Mouse (Mus musculus) MEL-GATA-1-ER (cell line): Measurements from ENCODE around the gene Nt5m.
A peak's percentile ranks its signal among the peaks of the same experiment; 100 is the strongest.

ENCODE experiments used
- DNase-seq: peaks from one replicate; pipeline ENCODE4 v3.0.0-alpha.2; 2012; ENCODE audit warnings: low read depth; ENCODE audit errors: extremely low read depth

The Nt5m gene

GRCm38 (mm10) chr11:59839459-59840126 is 346 bp downstream of the Nt5m start, which contains the start of gene Cops3:
Gene Cops3, minus strand, starts transcription at chr11:59839838.
- DNase-seq = peak; percentile 92

DNA sequence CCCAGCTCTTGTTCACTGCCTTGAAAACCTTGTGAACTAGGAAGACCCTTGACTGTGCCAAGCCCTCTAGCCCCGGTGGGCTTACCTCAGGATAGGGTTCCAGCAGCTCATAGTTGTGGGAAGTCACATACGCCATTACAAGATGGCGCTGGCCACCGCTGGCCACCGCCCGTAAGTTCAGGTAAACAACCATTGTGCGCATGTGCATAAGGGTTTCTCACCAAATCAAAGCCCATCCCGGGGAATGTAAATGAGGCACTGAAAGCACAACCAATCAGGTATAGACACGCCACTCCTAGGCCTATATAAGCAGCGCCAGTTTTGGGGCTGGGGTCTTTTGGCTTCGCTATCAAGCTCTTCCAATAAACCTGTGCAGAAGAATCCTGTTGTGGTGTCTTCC is 7.1 kb downstream of the Nt5m start:
- DNase-seq = no peak

GRCm38 (mm10) chr11:59847131-59847530 is 7.9 kb downstream of the Nt5m start:
- DNase-seq = peak; percentile 85

GRCm38 (mm10) chr11:59847891-59848884 is 8.9 kb downstream of the Nt5m start:
- no peak for DNase-seq

GRCm38 (mm10) chr11:59852865-59853264 is 13.6 kb downstream of the Nt5m start:
- DNase-seq = no peak

- DNase-seq = no peak
Observed at GRCm38 (mm10) chr11:59860467-59860866, 21.2 kb downstream of the Nt5m start.

- DNase-seq = no peak
Observed at GRCm38 (mm10) chr11:59864316-59864715, 25.1 kb downstream of the Nt5m start.

DNA sequence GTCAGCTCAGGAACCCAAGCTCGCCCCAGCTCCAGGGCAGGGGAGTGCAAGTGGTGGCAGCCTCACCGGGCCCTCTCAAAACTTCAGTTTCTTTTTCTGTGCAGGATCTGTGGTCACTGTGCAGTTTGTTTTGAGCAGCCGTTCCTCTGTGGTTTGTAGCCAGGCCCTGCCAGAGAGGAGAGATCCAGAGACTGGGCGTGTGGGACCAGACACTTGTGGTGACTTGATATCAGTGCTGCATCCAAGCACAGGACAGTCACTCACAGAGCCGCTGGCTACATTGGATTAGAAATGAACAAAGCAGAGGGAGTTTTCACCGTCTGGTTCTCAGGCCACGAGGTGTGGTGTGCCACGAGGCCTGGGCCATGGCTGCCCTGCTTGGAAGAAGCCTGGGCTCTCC is 32.9 kb downstream of the Nt5m start:
- DNase-seq = no peak

DNA sequence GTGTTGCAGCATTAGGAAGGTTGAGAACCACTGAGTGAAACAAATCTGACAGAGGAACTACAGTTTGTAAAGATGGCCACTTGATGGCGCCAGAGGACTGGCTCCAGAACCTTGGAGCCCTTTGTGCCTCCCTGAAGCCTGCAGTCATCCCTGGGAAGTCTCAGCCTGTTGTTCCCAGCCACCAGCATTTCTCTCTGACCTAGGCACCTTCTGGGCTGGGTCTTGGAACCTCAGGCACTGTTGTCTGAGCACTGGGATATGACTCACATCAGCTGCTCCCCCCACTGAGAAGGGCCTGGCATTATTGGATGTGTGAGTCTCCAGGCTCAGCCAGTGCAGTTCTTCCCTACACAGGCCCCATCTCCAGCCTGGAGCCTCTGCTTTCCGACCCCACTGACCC is 40.8 kb downstream of the Nt5m start:
- DNase-seq = peak; percentile 39

GRCm38 (mm10) chr11:59885217-59885986 is 46.2 kb downstream of the Nt5m start:
- no peak for DNase-seq

GRCm38 (mm10) chr11:59886952-59887351 is 47.7 kb downstream of the Nt5m start:
- no peak for DNase-seq

- DNase-seq = no peak
Observed at GRCm38 (mm10) chr11:59888151-59888550, 48.9 kb downstream of the Nt5m start.

DNA sequence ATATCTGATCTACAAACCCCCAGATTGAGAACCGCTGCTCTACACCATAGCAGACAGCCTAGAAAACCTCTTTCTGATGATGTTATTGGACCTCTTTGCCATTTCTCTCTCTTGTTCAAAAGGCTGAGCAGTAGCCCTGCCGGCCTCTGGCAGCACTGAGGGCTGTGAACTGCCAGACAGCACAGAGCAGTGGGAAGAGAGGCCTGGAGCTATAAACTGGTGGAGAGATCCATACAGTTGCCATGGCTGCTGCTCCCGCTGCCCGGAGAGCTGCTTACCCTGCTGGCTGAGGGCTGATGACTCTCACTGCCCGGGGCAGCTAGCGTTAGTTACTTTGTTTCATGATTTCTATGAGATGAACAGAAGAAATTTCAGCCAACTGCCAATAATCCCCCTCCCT is 52.6 kb downstream of the Nt5m start:
- DNase-seq = no peak

DNA sequence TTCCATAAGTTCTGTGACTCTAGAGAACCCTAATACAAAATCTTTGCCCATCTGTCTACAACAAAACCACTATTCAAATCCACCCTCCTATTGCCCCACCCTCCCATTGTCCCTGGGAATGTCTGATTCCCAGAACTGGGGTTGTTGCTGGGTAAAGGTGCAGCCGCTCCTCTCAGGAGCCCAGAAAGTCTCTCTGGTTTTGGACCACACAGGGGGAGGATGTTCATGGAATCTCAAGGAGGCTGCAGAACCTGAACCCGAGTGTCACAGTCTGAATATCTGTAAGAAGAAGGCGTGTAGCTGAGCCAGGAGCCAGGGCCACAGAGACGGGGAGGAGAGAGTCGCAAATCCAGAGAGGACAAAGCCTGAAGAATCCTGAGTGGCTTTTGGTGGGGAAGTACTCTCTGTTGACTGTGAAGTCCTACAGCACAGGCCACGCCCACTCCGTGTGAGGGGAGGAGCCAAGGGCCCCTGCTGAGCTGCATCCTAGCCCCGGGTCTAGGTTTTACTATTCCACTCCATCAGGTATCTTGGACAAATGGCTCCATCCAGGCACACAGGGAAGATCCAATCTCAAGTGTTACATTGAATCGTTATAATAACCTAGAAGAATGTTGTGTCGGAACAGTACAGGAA is 54.0 kb downstream of the Nt5m start:
- no peak for DNase-seq

DNA sequence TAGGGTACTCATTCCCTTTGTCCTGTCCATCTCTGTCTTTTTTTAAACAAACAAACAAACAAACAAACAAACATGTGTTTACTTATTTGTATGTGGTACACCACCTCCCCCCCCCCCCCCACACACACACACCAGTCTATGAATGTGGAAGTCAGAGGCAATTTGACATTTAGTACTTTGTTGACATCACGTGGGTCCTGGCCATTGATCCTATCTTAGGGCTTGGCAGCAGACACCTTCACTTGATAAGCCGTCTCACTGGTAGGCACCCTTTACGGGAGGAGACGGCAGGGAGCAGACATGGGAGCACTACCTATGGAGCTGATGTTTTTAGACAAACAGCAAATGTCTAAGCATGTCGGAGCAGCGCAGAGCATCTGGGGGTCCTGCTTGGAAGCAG is 55.7 kb downstream of the Nt5m start:
- DNase-seq = no peak

DNA sequence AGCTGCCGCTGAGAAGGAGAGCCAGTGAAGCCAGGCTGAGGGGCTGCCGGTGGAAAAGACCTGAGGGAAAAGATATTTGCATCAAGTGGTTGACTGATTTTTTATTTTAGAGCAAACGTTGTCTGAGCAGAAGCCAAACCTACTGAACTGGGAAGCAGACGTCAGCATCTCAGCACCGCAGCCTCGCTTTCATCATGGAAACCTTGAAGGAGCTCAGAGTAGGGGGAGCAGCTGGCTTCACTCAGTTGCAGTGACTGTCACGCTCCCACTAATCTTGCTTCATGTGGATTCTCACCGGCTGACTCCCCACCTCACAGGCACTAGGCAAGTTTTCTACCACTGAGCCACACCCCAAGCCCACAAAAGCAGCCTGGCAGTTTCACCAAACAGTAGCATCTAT is 56.1 kb downstream of the Nt5m start:
- no peak for DNase-seq

GRCm38 (mm10) chr11:59897981-59898599 is 58.8 kb downstream of the Nt5m start:
- no peak for DNase-seq

DNA sequence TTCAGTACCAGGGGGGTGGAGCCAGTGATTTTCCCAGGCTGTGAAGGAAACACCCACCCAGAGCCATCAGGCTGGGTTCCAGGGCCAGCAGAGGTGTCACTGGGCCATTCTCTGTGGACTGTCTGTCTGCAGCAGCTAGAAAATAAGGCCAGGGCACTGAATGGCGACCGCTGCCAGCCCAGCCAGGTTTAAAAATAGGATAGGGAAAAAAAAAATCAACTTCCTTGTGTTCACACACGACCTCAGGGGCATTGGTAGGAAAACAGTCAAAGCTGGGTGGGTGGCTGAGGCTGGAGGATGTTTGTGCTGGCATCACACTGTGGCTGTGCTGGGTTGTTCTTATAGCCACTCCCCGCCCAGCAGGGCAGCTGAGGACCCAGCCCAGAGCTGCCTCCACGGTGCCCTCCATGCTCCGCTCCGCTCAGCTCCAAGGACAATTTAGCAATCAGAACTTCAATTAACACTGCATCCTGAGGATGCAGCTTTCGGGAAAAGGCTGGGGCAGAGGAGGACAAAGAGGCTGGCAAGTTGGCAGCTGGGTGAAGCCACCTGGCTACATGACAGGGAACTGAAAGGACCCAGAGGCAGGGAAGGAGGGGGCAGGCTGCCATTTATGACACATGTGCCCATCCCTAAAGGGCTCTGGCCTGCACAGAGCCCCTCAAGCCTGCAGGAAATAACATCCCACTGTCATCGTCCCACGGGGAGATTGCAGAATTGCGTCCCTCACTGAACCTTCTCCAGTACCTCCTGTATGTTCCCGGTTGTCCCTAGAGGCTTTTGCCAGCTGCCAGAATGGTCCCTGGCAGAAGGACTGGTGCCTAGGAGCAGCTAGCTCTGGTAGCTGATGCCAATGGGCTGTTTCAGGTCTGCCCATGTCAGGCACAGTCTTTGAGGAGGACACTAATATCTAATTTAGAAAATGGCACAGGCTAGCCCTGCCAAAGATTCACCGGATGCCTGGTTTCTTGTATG is 60.8 kb downstream of the Nt5m start:
- DNase-seq = no peak

DNA sequence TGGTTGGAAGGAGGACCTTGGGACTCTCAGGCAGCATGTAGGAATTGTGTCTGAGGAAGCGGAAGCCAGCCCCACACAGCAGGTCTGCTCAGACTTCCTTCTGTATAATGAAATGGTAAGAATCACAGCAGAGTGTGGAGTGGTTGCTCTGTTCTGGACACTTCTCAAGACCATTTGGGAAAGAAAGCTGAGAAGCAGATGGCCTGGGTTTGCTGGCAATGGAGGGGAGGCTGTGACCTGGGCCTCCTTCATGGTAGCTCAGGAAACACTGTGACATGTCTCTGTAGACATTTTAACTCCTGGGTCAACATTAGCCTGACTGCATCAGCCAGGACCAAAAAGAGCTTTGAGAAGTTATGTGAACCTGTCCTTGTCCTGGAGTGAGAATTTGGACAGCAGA is 61.7 kb downstream of the Nt5m start:
- DNase-seq = no peak
